Comparison of ENCODE assay signal across 29 mouse cellular contexts in genomic region chr2:180576482-180576881, GRCm38 (mm10). TPM values are rescaled to one million over a fixed set of nuclear protein-coding genes. Genes with fewer than 3 reads are reported as not detected.
A peak's percentile ranks its signal among the peaks of the same experiment; 100 is the strongest.
DNase-seq lines count a peak whose midpoint lies in the region; ATAC-seq and TF ChIP-seq lines count a peak whose summit lies in the region.
"Had no signal": no experiment of that assay in that cellular context is flagged by ENCODE, and none has a peak within 500 bp of the region (broad histone marks: within the 10 kb centered on the region; RNA-seq: fewer than 3 reads in every experiment).

No protein-coding gene starts in this region.

- DNase-seq in adrenal gland, adult (ENCODE audit: inconsistent age in 2 of 2, low spot score in 1 of 2) = peak; percentile 53 to 64
- no peak for DNase-seq in adrenal gland, postnatal 10 days
- DNase-seq in kidney, postnatal 4 days = no peak
- no peak for DNase-seq in liver, embryonic 11.5 days (ENCODE audit: low spot score)
- DNase-seq in liver, postnatal 0 days = no peak
- no peak for DNase-seq in left cerebral cortex, adult 9 months (ENCODE audit: low spot score in 2 of 2)
- DNase-seq: cerebellum, adult 2 months; cerebellum, postnatal 14 days; forebrain, postnatal 0 days; heart, adult 2 months; heart, postnatal 4 days; layer of hippocampus, adult 9-11 months; lung, postnatal 36 days; right cerebral cortex, adult 18-20 months; thymus, postnatal 14 days had no signal

- peak overlapping the region; percentile 56; the same call in 1 of the 2 replicates for H3K27ac ChIP-seq in kidney, embryonic 14.5 days (ENCODE audit: low read depth, low read length)
- no peak overlapping the region for H3K27ac ChIP-seq in liver, embryonic 15.5 days (replicated peaks)
- no peak overlapping the region for H3K27ac ChIP-seq in liver, embryonic 11.5 days (ENCODE audit: low read depth, low read length)
- H3K27ac ChIP-seq in liver, postnatal 0 days (ENCODE audit: low read depth) = no peak overlapping the region
- H3K27ac ChIP-seq: forebrain, embryonic 12.5 days; heart, adult 2 months; hindbrain, embryonic 13.5 days; limb, embryonic 12.5 days; liver, embryonic 14.5 days; neural tube, embryonic 12.5 days had no signal

- H3K9me3 ChIP-seq in kidney, embryonic 14.5 days (ENCODE audit: control insufficient read depth, low read length) = no peaks in the 10 kb centered on the region
- H3K9me3 ChIP-seq in liver, embryonic 15.5 days (replicated peaks) = no peaks in the 10 kb centered on the region
- H3K9me3 ChIP-seq in liver, embryonic 11.5 days (ENCODE audit: control insufficient read depth, low read length) = no peaks in the 10 kb centered on the region
- H3K9me3 ChIP-seq in liver, postnatal 0 days (ENCODE audit: low read length) = no peaks in the 10 kb centered on the region
- H3K9me3 ChIP-seq: forebrain, embryonic 12.5 days; heart, embryonic 12.5 days; hindbrain, embryonic 13.5 days; limb, embryonic 12.5 days; neural tube, embryonic 12.5 days had no signal

- H3K4me2 ChIP-seq in kidney, embryonic 14.5 days (replicated peaks; ENCODE audit: low read depth, low read length) = no peak overlapping the region
- H3K4me2 ChIP-seq in liver, embryonic 15.5 days = no peak overlapping the region
- no peak overlapping the region for H3K4me2 ChIP-seq in liver, embryonic 11.5 days
- no peak overlapping the region for H3K4me2 ChIP-seq in liver, postnatal 0 days (ENCODE audit: low read depth, low read length)
- H3K4me2 ChIP-seq: forebrain, embryonic 12.5 days; heart, embryonic 12.5 days; hindbrain, embryonic 13.5 days; limb, embryonic 12.5 days; midbrain, embryonic 11.5 days; neural tube, embryonic 12.5 days had no signal

- H3K36me3 ChIP-seq in kidney, embryonic 14.5 days (ENCODE audit: control insufficient read depth, insufficient read depth, low read length) = no peaks in the 10 kb centered on the region
- no peaks in the 10 kb centered on the region for H3K36me3 ChIP-seq in liver, embryonic 15.5 days (replicated peaks)
- H3K36me3 ChIP-seq in liver, embryonic 11.5 days (ENCODE audit: control insufficient read depth, insufficient read depth, low read length) = no peaks in the 10 kb centered on the region
- no peaks in the 10 kb centered on the region for H3K36me3 ChIP-seq in liver, postnatal 0 days (replicated peaks; ENCODE audit: insufficient read depth, low read length)
- H3K36me3 ChIP-seq: forebrain, embryonic 12.5 days; heart, embryonic 12.5 days; hindbrain, embryonic 13.5 days; limb, embryonic 12.5 days; neural tube, embryonic 12.5 days had no signal

- TF ChIP-seq CTCF in liver, postnatal 0 days (IDR thresholded peaks at IDR 0.05; ENCODE audit: low read depth) = no peak

- WGBS in kidney, embryonic 14.5 days = 47% methylated on average over 4 of the region's 4 CpGs
- WGBS in liver, embryonic 15.5 days (ENCODE audit: insufficient replicate concordance) = 38% methylated on average over 4 of the region's 4 CpGs
- 53% methylated on average over 4 of the region's 4 CpGs for WGBS in liver, embryonic 11.5 days
- whole genome bisulfite sequencing in liver, postnatal 0 days (ENCODE audit: insufficient replicate concordance) = 37% methylated on average over 4 of the region's 4 CpGs

- TF ChIP-seq EP300 in liver, postnatal 0 days (IDR thresholded peaks at IDR 0.05; ENCODE audit: low read depth) = no peak

- no peak overlapping the region for H3K4me3 ChIP-seq in kidney, embryonic 14.5 days (ENCODE audit: low read length)
- H3K4me3 ChIP-seq in liver, embryonic 15.5 days (replicated peaks) = no peak overlapping the region
- no peak overlapping the region for H3K4me3 ChIP-seq in liver, embryonic 11.5 days (ENCODE audit: low read depth, low read length)
- H3K4me3 ChIP-seq in liver, postnatal 0 days (ENCODE audit: low read depth, low read length) = no peak overlapping the region
- H3K4me3 ChIP-seq: erythroblast, embryonic 14.5 days; forebrain, embryonic 12.5 days; heart, adult 2 months; heart, embryonic 12.5 days; hindbrain, embryonic 13.5 days; limb, embryonic 12.5 days; myocyte; neural tube, embryonic 12.5 days had no signal

- no peaks in the 10 kb centered on the region for H3K27me3 ChIP-seq in kidney, embryonic 14.5 days (ENCODE audit: control insufficient read depth, insufficient read depth, low read length)
- H3K27me3 ChIP-seq in liver, embryonic 15.5 days = peaks cover 6% of the 10 kb centered on the region; the same call in 1 of the 2 replicates
- H3K27me3 ChIP-seq in liver, embryonic 11.5 days (replicated peaks; ENCODE audit: control insufficient read depth, insufficient read depth, low read length) = no peaks in the 10 kb centered on the region
- H3K27me3 ChIP-seq in liver, postnatal 0 days (ENCODE audit: insufficient read depth, low read length) = no peaks in the 10 kb centered on the region
- H3K27me3 ChIP-seq: limb, embryonic 12.5 days; neural tube, embryonic 12.5 days had no signal

- no peak overlapping the region; the same call in 1 of the 2 replicates for H3K9ac ChIP-seq in kidney, embryonic 14.5 days (ENCODE audit: low read depth, low read length)
- no peak overlapping the region for H3K9ac ChIP-seq in liver, embryonic 15.5 days
- H3K9ac ChIP-seq in liver, embryonic 11.5 days (ENCODE audit: low read depth, low read length) = no peak overlapping the region
- H3K9ac ChIP-seq in liver, postnatal 0 days (replicated peaks) = no peak overlapping the region
- H3K9ac ChIP-seq: forebrain, embryonic 12.5 days; forebrain, postnatal 0 days; heart, embryonic 12.5 days; hindbrain, embryonic 13.5 days; limb, embryonic 12.5 days; liver, embryonic 14.5 days; neural tube, embryonic 12.5 days had no signal

- ATAC-seq in kidney, embryonic 14.5 days (ENCODE audit: low FRiP score, low TSS enrichment) = no peak
- peak; percentile 32; the same call in 1 of the 2 replicates for ATAC-seq in liver, embryonic 15.5 days (ENCODE audit: insufficient read depth)
- no peak for ATAC-seq in liver, embryonic 11.5 days (replicated peaks; ENCODE audit: low FRiP score)
- ATAC-seq in liver, postnatal 0 days = peak; percentile 74
- ATAC-seq: forebrain, postnatal 0 days; intestine, embryonic 16.5 days; midbrain, embryonic 16.5 days; Patski had no signal

- H3K4me1 ChIP-seq in kidney, embryonic 14.5 days (ENCODE audit: control insufficient read depth, insufficient read depth, low read length) = no peaks in the 10 kb centered on the region
- H3K4me1 ChIP-seq in liver, embryonic 15.5 days (replicated peaks) = no peaks in the 10 kb centered on the region; the same call in 1 of the 2 replicates
- H3K4me1 ChIP-seq in liver, embryonic 11.5 days (replicated peaks; ENCODE audit: control insufficient read depth, insufficient read depth, low read length) = no peaks in the 10 kb centered on the region
- no peaks in the 10 kb centered on the region for H3K4me1 ChIP-seq in liver, postnatal 0 days (ENCODE audit: insufficient read depth)
- H3K4me1 ChIP-seq: heart, embryonic 12.5 days; hindbrain, embryonic 13.5 days; neural tube, embryonic 12.5 days had no signal

RNA-seq across cellular contexts. Expression of gene Mrgbp, which starts 4.6 kb away (rescaled TPM):
- total RNA-seq in adrenal gland, postnatal 10 days (2021) = 10 to 100 TPM; 21.0 to 26.8 TPM
- polyA plus RNA-seq in kidney, embryonic 14.5 days (2014; fragmentation: Nextera tagmentation; extraction: Ambion mirVana) = 52.4 and 53.9 TPM in 2 replicates
- polyA plus RNA-seq in liver, embryonic 15.5 days (2015; fragmentation: Nextera tagmentation; extraction: Ambion mirVana) = 8.7 and 8.8 TPM in 2 replicates
- 23.2 and 26.2 TPM in 2 replicates for polyA plus RNA-seq in liver, embryonic 11.5 days (2014; fragmentation: Nextera tagmentation; extraction: Ambion mirVana)
- 7.3 and 7.5 TPM in 2 replicates for polyA plus RNA-seq in liver, postnatal 0 days (2015; fragmentation: Nextera tagmentation; extraction: Ambion mirVana)

RNA-seq across cellular contexts. Expression of gene Ogfr, which starts 12.6 kb away (rescaled TPM):
- total RNA-seq in adrenal gland, postnatal 10 days (2021) = 10 to 100 TPM; 44.4 to 49.2 TPM
- 82.4 and 83.1 TPM in 2 replicates for polyA plus RNA-seq in kidney, embryonic 14.5 days (2014; fragmentation: Nextera tagmentation; extraction: Ambion mirVana)
- polyA plus RNA-seq in liver, embryonic 15.5 days (2015; fragmentation: Nextera tagmentation; extraction: Ambion mirVana) = 25.1 and 27.4 TPM in 2 replicates
- polyA plus RNA-seq in liver, embryonic 11.5 days (2014; fragmentation: Nextera tagmentation; extraction: Ambion mirVana) = 50.7 and 53.4 TPM in 2 replicates
- 22.7 and 24.9 TPM in 2 replicates for polyA plus RNA-seq in liver, postnatal 0 days (2015; fragmentation: Nextera tagmentation; extraction: Ambion mirVana)

RNA-seq across cellular contexts. Expression of gene Col9a3, which starts 21.1 kb away (rescaled TPM):
- 1 to 10 TPM in 1 of 2 experiments, under 1 TPM in 1; 0.55 to 1.8 TPM for total RNA-seq in adrenal gland, postnatal 10 days (2021)
- polyA plus RNA-seq in kidney, embryonic 14.5 days (2014; fragmentation: Nextera tagmentation; extraction: Ambion mirVana) = 4.4 and 6.4 TPM in 2 replicates
- polyA plus RNA-seq in liver, embryonic 15.5 days (2015; fragmentation: Nextera tagmentation; extraction: Ambion mirVana) = 1.4 and 3.5 TPM in 2 replicates
- 2.6 and 3.4 TPM in 2 replicates for polyA plus RNA-seq in liver, embryonic 11.5 days (2014; fragmentation: Nextera tagmentation; extraction: Ambion mirVana)
- polyA plus RNA-seq in liver, postnatal 0 days (2015; fragmentation: Nextera tagmentation; extraction: Ambion mirVana) = 0.41 and 0.63 TPM in 2 replicates

Comparison
In these comparisons a context has a peak if more than half of its experiments do, and no peak if none do; other contexts are left out.
1. DNase-seq: peak in adrenal gland, adult (2 of 2); none in adrenal gland, postnatal 10 days (single experiment), kidney, postnatal 4 days (0 of 2), liver, embryonic 11.5 days (single experiment), liver, postnatal 0 days (single experiment) and left cerebral cortex, adult 9 months (0 of 2).
2. ATAC-seq: peak in liver, embryonic 15.5 days (single experiment) and liver, postnatal 0 days (single experiment); none in kidney, embryonic 14.5 days (single experiment) and liver, embryonic 11.5 days (single experiment).